Mouse (Mus musculus) C2C12 (cell line): ENCODE results near the gene Tspo2. TPM values are rescaled to one million over a fixed set of nuclear protein-coding genes. Genes with fewer than 3 reads are reported as not detected.
"Not testable (repeated sequence)": the region's sequence is repeated elsewhere in the genome, so short reads cannot be mapped to it uniquely, and the experiment has no call there.

ENCODE experiments used
- H3K27me3 ChIP-seq: one replicate; pipeline ENCODE4 v1.6.1; 2011; ENCODE audit not compliant: control insufficient read depth, insufficient read depth, insufficient read length
- H3K36me3 ChIP-seq: one replicate; pipeline ENCODE4 v1.6.1; 2011; ENCODE audit not compliant: control insufficient read depth, insufficient read depth
- H3K4me3 ChIP-seq: one replicate; pipeline ENCODE4 v1.5.1; 2011; ENCODE audit warnings: mild to moderate bottlenecking, control low read depth; ENCODE audit not compliant: poor library complexity, insufficient read depth, severe bottlenecking
- H3K79me2 ChIP-seq: one replicate; pipeline ENCODE4 v1.6.1; 2011; ENCODE audit not compliant: control insufficient read depth, insufficient read depth
- H3K79me3 ChIP-seq: one replicate; pipeline ENCODE4 v1.6.1; 2011; ENCODE audit warnings: low read depth, control low read depth
- H3ac ChIP-seq: one replicate; pipeline ENCODE3; 2011; ENCODE audit warnings: low read depth; ENCODE audit not compliant: control insufficient read depth, insufficient read length
- CEBPB ChIP-seq: IDR thresholded peaks from one replicate; pipeline ENCODE4 v1.6.1; 2011; ENCODE audit warnings: low read depth, mild to moderate bottlenecking, control low read depth, moderate library complexity
- CTCF ChIP-seq: IDR thresholded peaks from one replicate; pipeline ENCODE4 v1.5.1; 2011; ENCODE audit not compliant: control insufficient read depth, insufficient read depth, insufficient read length
- FOSL1 ChIP-seq: IDR thresholded peaks from one replicate; pipeline ENCODE4 v1.8.0; 2011; ENCODE audit warnings: mild to moderate bottlenecking, low read length; ENCODE audit not compliant: poor library complexity, insufficient read depth, severe bottlenecking
- MAX ChIP-seq: IDR thresholded peaks from one replicate; pipeline ENCODE4 v1.6.1; 2011; ENCODE audit warnings: mild to moderate bottlenecking, control low read depth
- MYOD1 ChIP-seq: IDR thresholded peaks from one replicate; pipeline ENCODE4 v1.6.1; 2011; ENCODE audit warnings: low read depth; ENCODE audit not compliant: control insufficient read depth, insufficient read length
- MYOG ChIP-seq: IDR thresholded peaks from one replicate; pipeline ENCODE4 v1.6.1; 2011; ENCODE audit not compliant: control insufficient read depth, insufficient read length; ENCODE audit errors: extremely low read depth
- USF1 ChIP-seq: IDR thresholded peaks from one replicate; pipeline ENCODE4 v1.6.1; 2011; ENCODE audit warnings: low read depth, mild to moderate bottlenecking, control low read depth, moderate library complexity
- polyA plus RNA-seq: library from polyadenylated mRNA; unstranded; fragments of >200 nt; fragmentation: generic; extraction: Trizol; gene quantifications from one replicate; pipeline ENCODE4 v1.2.1, GENCODE M21; 2012; ENCODE audit warnings: missing spikeins

Tspo2 gene
- polyA plus RNA-seq, 1 experiment: not detected

DNA sequence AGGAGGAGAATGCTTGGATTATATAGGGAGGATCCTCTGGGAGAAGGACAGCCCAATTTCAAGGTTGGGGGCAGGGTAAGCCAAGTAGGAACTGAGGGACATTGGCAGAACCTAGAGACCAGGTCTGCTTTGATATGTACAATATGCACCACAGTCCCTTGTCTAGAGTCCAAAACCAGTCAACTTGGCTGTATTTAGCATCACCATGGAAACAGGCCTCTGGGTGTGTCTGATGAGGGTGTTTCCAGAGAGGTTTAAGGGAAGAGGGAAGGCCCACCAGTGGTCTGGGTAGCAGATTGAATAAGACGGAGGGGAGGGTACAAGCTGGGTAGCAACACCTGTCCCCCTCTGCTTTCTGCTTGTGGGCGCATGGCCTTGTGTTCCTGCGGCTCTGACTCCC is 38.1 kb upstream of the Tspo2 start:
- no peaks in the 10 kb centered on the region for H3K27me3 ChIP-seq
- no peak for TF ChIP-seq MAX
- TF ChIP-seq USF1: no peak
- no peak for TF ChIP-seq FOSL1

DNA sequence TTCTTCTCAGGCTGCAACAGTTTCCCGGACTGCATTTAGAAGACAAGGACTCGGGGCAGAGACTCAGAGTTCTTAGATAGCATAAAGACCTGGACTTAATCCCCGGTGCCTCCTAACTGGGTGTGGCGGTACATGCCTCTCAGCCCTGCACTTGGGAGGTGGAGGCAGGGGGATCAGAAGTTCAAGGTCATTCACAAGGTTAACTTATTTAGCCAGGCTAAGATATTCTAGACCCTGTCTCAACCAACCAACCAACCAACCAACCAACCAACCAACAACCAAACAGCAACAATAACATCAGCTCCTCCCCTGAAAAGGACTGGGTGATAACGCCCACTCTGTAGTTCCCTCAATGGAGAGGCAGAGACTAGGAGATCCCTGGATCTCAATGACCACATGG is 32.9 kb upstream of the Tspo2 start:
- H3K4me3 ChIP-seq: no peak overlapping the region
- H3K79me2 ChIP-seq: no peaks in the 10 kb centered on the region
- H3ac ChIP-seq: no peak overlapping the region
- no peak for TF ChIP-seq USF1
- TF ChIP-seq MYOD1: no peak
- TF ChIP-seq CTCF: no peak
- TF ChIP-seq FOSL1: no peak
- TF ChIP-seq MAX: no peak
- no peak for TF ChIP-seq MYOG
- no peak for TF ChIP-seq CEBPB
- no peaks in the 10 kb centered on the region for H3K27me3 ChIP-seq
- H3K36me3 ChIP-seq: no peaks in the 10 kb centered on the region
- H3K79me3 ChIP-seq: no peaks in the 10 kb centered on the region

More for the DNA sequence above, 38.1 kb upstream of the Tspo2 start:
- H3K79me2 ChIP-seq: no peaks in the 10 kb centered on the region
- no peaks in the 10 kb centered on the region for H3K79me3 ChIP-seq
- H3ac ChIP-seq: no peak overlapping the region
- H3K36me3 ChIP-seq: no peaks in the 10 kb centered on the region
- no peak overlapping the region for H3K4me3 ChIP-seq

DNA sequence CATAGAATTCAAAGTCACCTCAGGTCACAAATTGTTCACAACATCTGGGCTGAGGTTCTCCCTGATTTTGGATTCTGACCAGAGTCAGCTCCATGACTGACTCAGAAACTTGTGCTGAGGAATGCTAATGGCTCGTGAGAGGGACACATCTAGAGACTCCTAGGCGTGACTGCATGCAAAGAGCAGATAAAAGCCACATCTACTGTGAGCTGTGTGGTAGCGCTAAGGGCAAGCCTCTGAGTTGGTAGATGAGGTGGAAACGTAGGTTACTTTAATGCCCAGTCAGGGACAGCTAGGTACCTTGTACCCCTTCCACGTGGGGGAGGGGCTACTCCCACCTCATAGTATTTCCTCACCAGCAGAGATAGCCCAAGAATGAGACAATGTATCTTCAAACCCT is 32.4 kb upstream of the Tspo2 start:
- Histone ChIP-seq H3K36me3 (no peaks in the 10 kb centered on the region), H3ac (no peak overlapping the region), H3K4me3 (no peak overlapping the region), H3K79me3 (no peaks in the 10 kb centered on the region), H3K79me2 (no peaks in the 10 kb centered on the region), H3K27me3 (no peaks in the 10 kb centered on the region)
- TF ChIP-seq MYOG (no peak), CEBPB (no peak), FOSL1 (no peak), USF1 (no peak), MAX (no peak), MYOD1 (no peak), CTCF (no peak)

DNA sequence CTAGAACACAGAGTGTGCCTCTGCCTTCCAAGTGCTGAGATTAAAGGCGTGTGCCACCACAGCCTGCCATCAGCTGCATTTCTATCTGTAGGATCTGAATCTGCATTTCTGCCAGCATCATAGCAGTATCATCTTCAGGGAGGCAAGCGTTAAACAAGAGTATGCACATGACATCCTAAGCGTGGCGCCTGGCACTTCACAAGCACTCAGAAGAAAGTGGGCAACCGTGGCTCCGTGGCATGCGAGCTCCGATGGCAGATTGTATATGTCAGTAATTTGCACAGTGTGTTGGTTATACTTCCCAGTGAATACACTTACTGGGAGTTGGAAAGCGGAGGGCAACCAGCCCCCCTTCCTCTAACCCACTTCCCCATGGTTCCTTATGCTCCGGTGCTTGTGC is 28.6 kb upstream of the Tspo2 start:
- H3ac ChIP-seq: no peak overlapping the region
- H3K27me3 ChIP-seq: no peaks in the 10 kb centered on the region
- H3K4me3 ChIP-seq: no peak overlapping the region
- H3K36me3 ChIP-seq: no peaks in the 10 kb centered on the region
- no peak for TF ChIP-seq MYOG
- no peaks in the 10 kb centered on the region for H3K79me2 ChIP-seq
- no peaks in the 10 kb centered on the region for H3K79me3 ChIP-seq

DNA sequence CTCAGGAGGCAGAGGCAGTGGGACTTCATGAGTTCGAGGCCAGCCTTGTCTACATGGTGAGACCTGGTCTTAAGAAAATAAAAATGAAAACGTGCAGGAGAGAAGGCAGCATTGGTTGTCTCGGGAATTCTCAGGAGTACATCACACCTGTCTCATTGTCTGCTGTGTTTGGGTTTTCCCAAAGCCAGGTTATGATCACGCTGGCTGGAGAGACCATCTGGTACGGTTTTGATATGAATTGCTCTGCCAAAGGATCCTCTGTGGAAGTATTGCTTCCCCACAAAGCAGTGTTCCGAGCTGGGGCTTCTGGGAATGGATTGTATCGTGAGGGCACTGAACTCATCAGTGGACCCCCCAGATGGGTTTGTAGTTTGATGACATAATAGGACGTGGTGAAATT is 24.1 kb upstream of the Tspo2 start:
- Histone ChIP-seq H3K27me3 (no peaks in the 10 kb centered on the region), H3ac (no peak overlapping the region), H3K4me3 (no peak overlapping the region), H3K36me3 (no peaks in the 10 kb centered on the region), H3K79me2 (no peaks in the 10 kb centered on the region), H3K79me3 (no peaks in the 10 kb centered on the region)
- no peak for TF ChIP-seq MAX
- no peak for TF ChIP-seq MYOG
- TF ChIP-seq MYOD1: no peak
- no peak for TF ChIP-seq USF1

DNA sequence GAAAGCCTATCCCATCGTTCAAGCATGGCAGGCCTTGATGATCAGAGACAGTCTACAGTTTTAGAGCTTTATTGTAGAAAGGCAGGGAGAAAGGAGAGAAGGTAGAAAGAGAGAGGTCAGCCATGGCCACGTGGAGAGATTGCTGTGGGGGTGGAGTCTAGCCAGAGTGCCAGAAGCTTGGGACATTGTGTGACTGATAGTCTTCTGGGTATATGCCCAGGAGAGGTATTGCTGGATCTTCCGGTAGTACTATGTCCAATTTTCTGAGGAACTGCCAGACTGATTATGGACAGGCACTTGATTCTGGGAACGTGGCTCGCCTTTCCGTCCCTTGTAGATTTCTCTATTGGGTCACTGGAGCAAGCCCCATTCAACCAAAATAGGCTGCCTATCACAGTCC is 23.0 kb upstream of the Tspo2 start:
- H3K27me3 ChIP-seq, H3K79me2 ChIP-seq, H3ac ChIP-seq, H3K36me3 ChIP-seq, H3K79me3 ChIP-seq, H3K4me3 ChIP-seq: not testable (repeated sequence)

DNA sequence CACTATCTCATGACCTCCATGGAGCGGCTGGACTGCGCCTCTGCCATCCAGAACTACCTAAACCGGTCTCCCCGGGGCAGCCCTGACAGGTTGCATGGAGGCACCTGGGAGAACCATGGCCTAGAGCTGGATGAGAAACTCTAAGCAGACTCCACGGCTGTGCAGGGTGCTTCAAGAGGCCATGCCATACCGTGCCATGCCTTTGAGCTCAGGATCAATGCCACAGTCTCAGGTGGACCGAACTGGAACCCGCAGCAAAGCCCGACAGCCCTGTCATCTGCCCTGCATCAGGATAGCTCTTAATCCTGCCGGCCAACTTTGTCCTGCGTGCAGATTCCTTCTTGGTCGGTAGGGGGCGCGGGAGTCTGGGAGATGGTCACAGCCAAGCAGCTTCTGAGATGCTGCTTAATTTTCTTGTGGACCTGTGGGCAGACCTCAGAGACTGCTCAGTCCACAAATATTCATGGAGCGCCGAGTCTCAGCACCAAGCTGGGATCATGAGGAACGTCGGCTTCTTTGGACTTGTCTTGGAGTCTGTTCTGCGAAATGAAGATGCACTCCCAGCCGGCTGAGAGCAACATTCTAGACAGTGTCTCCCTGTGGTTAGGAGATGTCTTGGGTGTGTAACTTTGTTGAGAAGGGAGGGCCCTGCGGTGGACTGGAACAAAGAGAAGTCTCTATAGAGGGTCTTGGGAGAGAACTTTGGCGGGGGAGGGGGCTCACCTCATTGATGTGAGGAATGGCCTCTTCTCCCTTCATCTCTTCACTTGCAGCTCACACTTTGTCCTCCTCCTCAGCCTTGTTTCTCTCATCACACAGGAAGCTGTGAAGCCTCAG is 16.3 kb upstream of the Tspo2 start:
- H3K79me3 ChIP-seq: no peaks in the 10 kb centered on the region
- no peaks in the 10 kb centered on the region for H3K36me3 ChIP-seq
- H3ac ChIP-seq: no peak overlapping the region
- peaks cover 7% of the 10 kb centered on the region for H3K27me3 ChIP-seq
- H3K79me2 ChIP-seq: no peaks in the 10 kb centered on the region
- peak; percentile 82 for TF ChIP-seq CTCF
- no peak for TF ChIP-seq MYOD1
- no peak overlapping the region for H3K4me3 ChIP-seq
